Mouse (Mus musculus): ENCODE data around the gene Nploc4. TPM values are rescaled to one million over a fixed set of nuclear protein-coding genes. Genes with fewer than 3 reads are reported as not detected.

Gene Nploc4
- polyA plus RNA-seq, 1 experiment: 8.8 TPM

DNA sequence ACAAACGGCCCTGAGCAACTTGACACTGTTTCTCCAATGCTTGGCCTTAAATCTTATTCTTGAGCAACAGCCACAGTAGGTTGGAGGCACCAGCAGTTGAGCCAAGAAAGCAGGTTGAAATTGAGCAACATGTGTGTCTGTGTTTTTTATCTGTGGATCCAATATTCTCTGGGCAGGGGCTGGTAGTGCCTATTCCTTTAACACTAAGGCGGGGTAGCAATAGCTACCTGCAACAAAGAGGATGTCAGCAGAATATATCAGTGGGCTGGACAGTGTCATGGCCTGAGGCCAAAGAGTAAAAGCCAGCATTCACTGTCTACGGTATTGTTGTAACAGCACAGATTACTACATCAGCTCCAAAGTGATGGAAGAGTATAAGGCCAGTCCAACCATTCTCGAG lies 41.8 kb downstream of the Nploc4 start:
- TF ChIP-seq GATA1 (IDR thresholded peaks at IDR 0.05; ENCODE audit: low read length): no peak
- TF ChIP-seq TAL1 (IDR thresholded peaks at IDR 0.05; ENCODE audit: low read length): no peak
- H3K9me3 ChIP-seq (ENCODE audit: control insufficient read depth, low read length): no peaks in the 10 kb centered on the region

GRCm38 (mm10) chr11:120388580-120388979 lies 48.9 kb downstream of the Nploc4 start:
- TF ChIP-seq TAL1 (IDR thresholded peaks at IDR 0.05; ENCODE audit: low read length): no peak
- TF ChIP-seq GATA1 (IDR thresholded peaks at IDR 0.05; ENCODE audit: low read length): no peak
- Histone ChIP-seq H3K9me3 (ENCODE audit: control insufficient read depth, low read length) (no peaks in the 10 kb centered on the region), H3K36me3 (ENCODE audit: control insufficient read depth) (peaks cover 86% of the 10 kb centered on the region), H3K27me3 (ENCODE audit: control insufficient read depth) (no peaks in the 10 kb centered on the region), H3K4me1 (ENCODE audit: control insufficient read depth) (peaks cover 5% of the 10 kb centered on the region), H3K4me3 (replicated peaks) (no peak overlapping the region)

More for the DNA sequence above, 41.8 kb downstream of the Nploc4 start:
- Histone ChIP-seq H3K27me3 (ENCODE audit: control insufficient read depth) (no peaks in the 10 kb centered on the region), H3K4me3 (replicated peaks) (no peak overlapping the region), H3K36me3 (ENCODE audit: control insufficient read depth) (peaks cover 92% of the 10 kb centered on the region), H3K4me1 (ENCODE audit: control insufficient read depth) (peaks cover 24% of the 10 kb centered on the region)

GRCm38 (mm10) chr11:120387157-120387556 lies 50.4 kb downstream of the Nploc4 start:
- Histone ChIP-seq H3K36me3 (ENCODE audit: control insufficient read depth) (peaks cover 86% of the 10 kb centered on the region), H3K4me1 (ENCODE audit: control insufficient read depth) (peaks cover 9% of the 10 kb centered on the region), H3K4me3 (replicated peaks) (no peak overlapping the region), H3K9me3 (ENCODE audit: control insufficient read depth, low read length) (no peaks in the 10 kb centered on the region), H3K27me3 (ENCODE audit: control insufficient read depth) (no peaks in the 10 kb centered on the region)
- TF ChIP-seq GATA1 (IDR thresholded peaks at IDR 0.05; ENCODE audit: low read length): no peak
- no peak for TF ChIP-seq TAL1 (IDR thresholded peaks at IDR 0.05; ENCODE audit: low read length)

DNA sequence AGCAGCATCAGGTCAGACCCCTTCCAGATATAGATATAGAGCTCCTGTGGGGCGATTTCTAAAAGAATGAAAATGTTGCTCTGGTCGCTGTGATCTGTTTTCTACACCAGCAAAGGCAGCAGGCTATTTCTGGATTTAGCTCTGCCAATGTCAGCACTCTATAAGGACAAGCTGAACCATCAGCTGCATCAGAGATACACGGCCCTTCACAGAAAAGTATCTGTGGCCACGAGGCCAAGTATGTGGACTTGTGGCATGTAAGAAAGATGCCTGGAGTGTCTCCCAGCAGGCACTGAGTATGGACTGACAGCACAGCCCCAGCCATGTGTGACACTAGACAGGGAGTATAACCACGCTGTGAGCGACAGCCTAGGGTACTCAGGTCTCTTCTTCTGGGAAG lies 50.9 kb downstream of the Nploc4 start:
- Histone ChIP-seq H3K36me3 (ENCODE audit: control insufficient read depth) (peaks cover 86% of the 10 kb centered on the region), H3K9me3 (ENCODE audit: control insufficient read depth, low read length) (no peaks in the 10 kb centered on the region), H3K27me3 (ENCODE audit: control insufficient read depth) (no peaks in the 10 kb centered on the region), H3K4me1 (ENCODE audit: control insufficient read depth) (peaks cover 9% of the 10 kb centered on the region), H3K4me3 (replicated peaks) (no peak overlapping the region)
- TF ChIP-seq GATA1 (IDR thresholded peaks at IDR 0.05; ENCODE audit: low read length) (no peak), TAL1 (IDR thresholded peaks at IDR 0.05; ENCODE audit: low read length) (no peak)

GRCm38 (mm10) chr11:120382509-120382908 lies 55.0 kb downstream of the Nploc4 start:
- H3K4me1 ChIP-seq (ENCODE audit: control insufficient read depth): peaks cover 26% of the 10 kb centered on the region
- peaks cover 83% of the 10 kb centered on the region for H3K36me3 ChIP-seq (ENCODE audit: control insufficient read depth)
- TF ChIP-seq TAL1 (IDR thresholded peaks at IDR 0.05; ENCODE audit: low read length) (no peak), GATA1 (IDR thresholded peaks at IDR 0.05; ENCODE audit: low read length) (no peak)
- H3K27me3 ChIP-seq (ENCODE audit: control insufficient read depth): no peaks in the 10 kb centered on the region
- no peak overlapping the region for H3K4me3 ChIP-seq (replicated peaks)
- no peaks in the 10 kb centered on the region for H3K9me3 ChIP-seq (ENCODE audit: control insufficient read depth, low read length)

GRCm38 (mm10) chr11:120381157-120381556 lies 56.4 kb downstream of the Nploc4 start:
- no peak for TF ChIP-seq TAL1 (IDR thresholded peaks at IDR 0.05; ENCODE audit: low read length)
- no peak for TF ChIP-seq GATA1 (IDR thresholded peaks at IDR 0.05; ENCODE audit: low read length)
- peaks cover 31% of the 10 kb centered on the region for H3K4me1 ChIP-seq (ENCODE audit: control insufficient read depth)
- peaks cover 83% of the 10 kb centered on the region for H3K36me3 ChIP-seq (ENCODE audit: control insufficient read depth)
- H3K9me3 ChIP-seq (ENCODE audit: control insufficient read depth, low read length): no peaks in the 10 kb centered on the region
- H3K27me3 ChIP-seq (ENCODE audit: control insufficient read depth): no peaks in the 10 kb centered on the region
- H3K4me3 ChIP-seq (replicated peaks): no peak overlapping the region

DNA sequence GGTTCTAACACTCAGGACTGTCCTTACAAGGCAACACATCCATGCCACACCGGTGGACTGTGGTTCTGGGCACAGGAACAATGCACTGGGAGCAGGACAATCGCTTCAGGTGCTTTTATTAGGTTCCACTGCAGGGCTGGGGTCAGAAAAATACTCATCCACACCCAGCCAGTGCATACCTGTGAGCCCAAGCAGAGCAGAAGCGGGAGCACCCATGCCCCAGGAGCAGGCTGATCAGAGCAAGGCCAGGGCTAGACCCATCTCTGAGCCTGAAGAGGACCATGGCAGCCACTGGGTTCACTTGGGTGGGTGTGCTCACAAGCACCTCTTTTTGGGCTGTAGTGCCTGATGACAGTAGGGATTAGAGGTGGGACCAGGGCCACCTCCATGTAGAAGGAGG lies 57.2 kb downstream of the Nploc4 start:
- no peak overlapping the region for H3K4me3 ChIP-seq (replicated peaks)
- H3K27me3 ChIP-seq (ENCODE audit: control insufficient read depth): no peaks in the 10 kb centered on the region
- TF ChIP-seq TAL1 (IDR thresholded peaks at IDR 0.05; ENCODE audit: low read length) (no peak), GATA1 (IDR thresholded peaks at IDR 0.05; ENCODE audit: low read length) (no peak)
- no peaks in the 10 kb centered on the region for H3K9me3 ChIP-seq (ENCODE audit: control insufficient read depth, low read length)
- H3K36me3 ChIP-seq (ENCODE audit: control insufficient read depth): peaks cover 80% of the 10 kb centered on the region
- peaks cover 31% of the 10 kb centered on the region for H3K4me1 ChIP-seq (ENCODE audit: control insufficient read depth)

GRCm38 (mm10) chr11:120378611-120379540 lies 58.6 kb downstream of the Nploc4 start, which contains the start of gene Faap100:
TSS of gene Faap100 (minus strand) at chr11:120378764.
- no peaks in the 10 kb centered on the region for H3K9me3 ChIP-seq (ENCODE audit: control insufficient read depth, low read length)
- no peak for TF ChIP-seq GATA1 (IDR thresholded peaks at IDR 0.05; ENCODE audit: low read length)
- TF ChIP-seq TAL1 (IDR thresholded peaks at IDR 0.05; ENCODE audit: low read length): no peak
- H3K27me3 ChIP-seq (ENCODE audit: control insufficient read depth): no peaks in the 10 kb centered on the region
- H3K4me3 ChIP-seq (replicated peaks): peak within 1 kb of the TSS; percentile 75
- H3K36me3 ChIP-seq (ENCODE audit: control insufficient read depth): peaks cover 79% of the 10 kb centered on the region
- peaks cover 31% of the 10 kb centered on the region for H3K4me1 ChIP-seq (ENCODE audit: control insufficient read depth)

GRCm38 (mm10) chr11:120378031-120378610 lies 59.4 kb downstream of the Nploc4 start:
- no peaks in the 10 kb centered on the region for H3K27me3 ChIP-seq (ENCODE audit: control insufficient read depth)
- H3K4me1 ChIP-seq (ENCODE audit: control insufficient read depth): peaks cover 31% of the 10 kb centered on the region
- peaks cover 79% of the 10 kb centered on the region for H3K36me3 ChIP-seq (ENCODE audit: control insufficient read depth)
- TF ChIP-seq TAL1 (IDR thresholded peaks at IDR 0.05; ENCODE audit: low read length) (no peak), GATA1 (IDR thresholded peaks at IDR 0.05; ENCODE audit: low read length) (no peak)
- H3K4me3 ChIP-seq (replicated peaks): peak overlapping the region; percentile 75
- H3K9me3 ChIP-seq (ENCODE audit: control insufficient read depth, low read length): no peaks in the 10 kb centered on the region
